Mouse (Mus musculus) kidney, embryonic 15.5 days (tissue): Measurements from ENCODE around the gene Armcx4. TPM values are rescaled to one million over a fixed set of nuclear protein-coding genes. Genes with fewer than 3 reads are reported as not detected.
"Not testable (repeated sequence)": the region's sequence is repeated elsewhere in the genome, so short reads cannot be mapped to it uniquely, and the experiment has no call there.

Experiments used
- ATAC-seq: fragments of 200-750 bp; cut with Nextera tagmentation; replicated peaks from 2 replicates; pipeline ENCODE4 v1.8.0; 2017; ENCODE audit warnings: moderate TSS enrichment; ENCODE audit not compliant: low FRiP score
- H3K27ac ChIP-seq: fragments of 300-500 bp; sonication (generic); 2 replicates; pipeline ENCODE4 v1.5.1; 2015; ENCODE audit warnings: mild to moderate bottlenecking, inconsistent platforms
- H3K27me3 ChIP-seq: fragments of 300-500 bp; sonication (generic); 2 replicates; pipeline ENCODE4 v1.6.1; 2015; ENCODE audit warnings: inconsistent platforms
- H3K36me3 ChIP-seq: fragments of 300-500 bp; sonication (generic); 2 replicates; pipeline ENCODE4 v1.6.1; 2015; ENCODE audit warnings: inconsistent platforms
- H3K4me1 ChIP-seq: fragments of 300-500 bp; sonication (generic); 2 replicates; pipeline ENCODE4 v1.6.1; 2015; ENCODE audit warnings: inconsistent platforms
- H3K4me2 ChIP-seq: fragments of 300-500 bp; sonication (generic); 2 replicates; pipeline ENCODE4 v1.6.1; 2015; ENCODE audit warnings: moderate library complexity, mild to moderate bottlenecking, inconsistent platforms
- H3K4me3 ChIP-seq: fragments of 300-500 bp; sonication (generic); replicated peaks from 2 replicates; pipeline ENCODE4 v1.5.1; 2015; ENCODE audit warnings: mild to moderate bottlenecking, inconsistent platforms
- H3K9ac ChIP-seq: fragments of 300-500 bp; sonication (generic); 2 replicates; pipeline ENCODE4 v1.6.1; 2015; ENCODE audit warnings: mild to moderate bottlenecking, inconsistent platforms
- H3K9me3 ChIP-seq: fragments of 300-500 bp; sonication (generic); replicated peaks from 2 replicates; pipeline ENCODE4 v1.6.1; 2016; ENCODE audit warnings: inconsistent platforms
- WGBS: fragments of 180-500 bp; shearing (Covaris S2); methylation state at CpG from one replicate; pipeline ENCODE4 v1.1.7; 2015; ENCODE audit warnings: mixed read lengths; 5-methylcytosine and 5-hydroxymethylcytosine counted together
- polyA plus RNA-seq: library from polyadenylated mRNA; unstranded; fragments of >200 nt; fragmentation: Nextera tagmentation; extraction: Ambion mirVana; gene quantifications from 2 replicates; pipeline ENCODE4 v1.2.1, GENCODE M21; 2015

Gene Armcx4
- polyA plus RNA-seq, 1 experiment from 2014 or later: 4.6 TPM

DNA sequence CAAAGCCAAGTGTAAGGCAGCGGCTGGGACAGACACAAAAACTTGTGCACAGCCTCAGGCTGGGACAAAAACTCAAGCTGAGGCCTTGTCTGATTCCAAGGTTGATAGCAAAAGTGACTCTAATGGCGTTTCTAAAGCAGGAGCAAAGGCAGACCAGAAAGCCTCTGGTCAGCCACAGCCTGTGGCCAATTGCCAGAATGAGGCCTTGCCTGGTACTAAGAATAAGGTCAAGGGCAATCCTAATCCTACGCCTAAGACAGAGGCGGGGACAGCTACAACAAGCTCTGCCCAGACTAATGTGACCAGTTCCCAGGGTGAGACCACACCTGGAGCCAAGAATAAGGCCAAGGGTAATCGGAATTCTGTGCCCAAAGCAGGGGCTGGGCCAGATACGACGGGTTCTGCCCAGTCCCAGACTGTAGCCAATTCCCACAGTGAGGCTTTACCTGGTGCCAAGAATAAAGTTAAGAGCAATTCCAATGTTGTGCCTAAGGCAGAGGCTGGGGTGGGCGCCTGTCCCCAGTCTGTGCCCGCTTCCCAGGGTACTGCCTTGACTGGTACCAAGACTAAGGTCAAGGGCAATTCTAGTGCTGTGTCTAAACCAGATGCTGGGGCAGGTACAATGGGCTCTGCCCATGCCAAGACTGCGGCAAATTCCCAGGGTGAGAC lies 4.7 kb downstream of the Armcx4 start:
- Histone ChIP-seq H3K27ac (no peak overlapping the region), H3K4me2 (no peak overlapping the region), H3K4me3 (no peak overlapping the region), H3K9me3 (no peaks in the 10 kb centered on the region), H3K4me1 (peaks cover 5% of the 10 kb centered on the region; the same call in 1 of the 2 replicates), H3K36me3 (peaks cover 58% of the 10 kb centered on the region), H3K27me3 (peaks cover 29% of the 10 kb centered on the region), H3K9ac (no peak overlapping the region)
- ATAC-seq: no peak
- 90% methylated on average over 10 of the region's 10 CpGs for WGBS

DNA sequence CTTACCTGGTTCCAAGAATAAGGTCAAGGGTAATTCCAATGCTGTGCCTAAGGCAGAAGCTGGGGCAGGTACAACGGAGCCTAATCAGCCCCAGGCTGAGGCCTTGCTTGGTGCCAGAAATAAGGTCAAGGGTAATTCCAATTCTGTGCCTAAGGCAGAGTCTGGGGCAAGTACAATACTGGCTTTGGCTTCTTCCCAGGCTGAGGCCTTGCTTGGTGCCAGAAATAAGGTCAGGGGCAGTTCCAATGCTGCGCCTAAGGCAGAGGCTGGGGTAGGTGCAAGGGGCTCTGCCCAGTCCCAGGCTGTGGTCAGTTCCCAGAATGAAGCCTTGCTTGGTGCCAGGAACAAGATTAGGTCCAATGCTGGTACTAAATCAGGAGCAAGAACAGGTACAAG lies 5.2 kb downstream of the Armcx4 start:
- 68% methylated on average over 2 of the region's 2 CpGs for WGBS
- H3K9ac ChIP-seq: no peak overlapping the region
- no peaks in the 10 kb centered on the region for H3K9me3 ChIP-seq
- H3K36me3 ChIP-seq: peaks cover 58% of the 10 kb centered on the region
- no peak overlapping the region for H3K4me3 ChIP-seq
- H3K4me1 ChIP-seq: peaks cover 5% of the 10 kb centered on the region; the same call in 1 of the 2 replicates
- no peak for ATAC-seq
- H3K27ac ChIP-seq: no peak overlapping the region
- peaks cover 27% of the 10 kb centered on the region; the same call in 1 of the 2 replicates for H3K27me3 ChIP-seq
- H3K4me2 ChIP-seq: no peak overlapping the region

DNA sequence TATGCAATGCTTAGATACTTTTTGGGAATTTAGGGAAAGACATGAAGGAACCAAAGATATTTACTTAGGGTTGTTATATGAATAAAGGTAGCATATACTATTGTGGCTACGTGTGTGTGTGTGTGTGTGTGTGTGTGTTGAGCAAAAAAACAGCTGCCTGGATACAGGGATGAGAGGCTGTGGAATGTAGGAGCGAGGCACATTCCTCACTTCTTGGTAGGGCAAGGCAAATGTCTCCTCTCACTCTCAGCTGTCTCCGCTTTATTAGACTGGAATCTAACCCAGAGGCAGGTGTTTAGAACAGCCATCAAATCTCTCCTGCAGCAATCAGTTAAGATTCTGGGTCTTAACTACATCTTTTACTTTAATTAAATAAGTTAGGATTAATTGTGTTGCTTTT lies 30.5 kb downstream of the Armcx4 start:
- Histone ChIP-seq H3K27ac (no peak overlapping the region), H3K4me1 (no peaks in the 10 kb centered on the region), H3K4me2 (no peak overlapping the region), H3K27me3 (peaks cover 30% of the 10 kb centered on the region), H3K4me3 (no peak overlapping the region), H3K9ac (no peak overlapping the region), H3K36me3 (peaks cover 13% of the 10 kb centered on the region; the same call in 1 of the 2 replicates), H3K9me3 (no peaks in the 10 kb centered on the region)
- WGBS: 49% methylated on average over 3 of the region's 3 CpGs
- no peak for ATAC-seq

DNA sequence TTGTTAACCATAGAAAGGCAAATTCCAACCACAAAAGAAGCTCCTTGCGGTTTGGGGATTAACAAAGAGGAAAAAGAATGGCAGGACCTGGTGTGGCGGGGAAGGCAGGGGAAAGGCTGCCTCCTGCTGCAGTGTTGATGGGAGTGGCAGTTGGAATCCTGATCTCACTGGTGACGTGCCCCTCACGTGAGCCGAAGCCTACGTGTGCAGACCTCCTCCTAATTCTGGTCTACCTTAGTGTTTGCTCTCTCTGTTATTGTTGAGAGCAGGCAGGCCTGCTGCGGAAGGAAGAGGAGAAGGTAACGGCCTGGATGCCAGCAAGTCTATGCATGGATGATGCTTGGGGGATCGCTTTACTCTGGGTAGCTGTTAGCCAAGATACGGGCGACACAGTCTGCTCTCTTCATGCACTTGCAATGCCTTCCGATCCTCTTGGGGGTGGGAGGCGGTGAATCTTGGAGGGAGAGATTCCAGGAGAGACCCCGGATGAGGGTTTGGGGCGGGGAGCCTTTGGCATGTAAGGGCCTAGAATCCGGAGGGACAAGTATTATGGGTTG lies 31.5 kb downstream of the Armcx4 start, which contains the start of gene Armcx1:
Gene Armcx1 (plus strand): TSS at position 212 of the 557 bp plus-strand sequence.
- Histone ChIP-seq H3K27ac (peak within 1 kb of the TSS; percentile 92), H3K9ac (peak within 1 kb of the TSS; percentile 59), H3K27me3 (peaks cover 32% of the 10 kb centered on the region), H3K4me3 (peak within 1 kb of the TSS; percentile 54), H3K36me3 (peaks cover 13% of the 10 kb centered on the region; the same call in 1 of the 2 replicates), H3K4me2 (peak within 1 kb of the TSS; percentile 59), H3K9me3 (no peaks in the 10 kb centered on the region), H3K4me1 (no peaks in the 10 kb centered on the region)
- ATAC-seq: peak; percentile 94
- 15% methylated on average over 16 of the region's 16 CpGs for WGBS

DNA sequence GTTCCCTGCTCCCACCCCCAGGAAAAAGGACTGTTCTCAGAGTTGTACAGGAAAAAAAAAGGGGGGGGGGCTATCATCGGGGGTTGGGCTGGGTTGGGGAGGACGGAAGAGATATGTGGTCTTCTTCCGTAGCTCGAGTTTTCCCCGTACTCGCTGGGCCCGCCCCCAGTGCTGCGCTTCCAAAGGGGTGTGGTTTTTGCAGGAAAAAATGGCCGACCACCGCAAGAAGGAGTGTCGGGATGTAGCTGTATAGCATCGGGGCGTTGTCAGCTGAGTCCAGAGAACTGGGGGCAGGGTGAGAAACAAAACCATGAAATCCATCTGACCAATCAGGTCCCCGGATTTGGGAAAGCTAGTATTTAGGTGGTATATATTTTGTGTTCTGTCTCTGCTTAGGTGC lies 32.2 kb downstream of the Armcx4 start:
- H3K36me3 ChIP-seq: peaks cover 13% of the 10 kb centered on the region; the same call in 1 of the 2 replicates
- H3K4me3 ChIP-seq: peak overlapping the region; percentile 54
- H3K9ac ChIP-seq: peak overlapping the region; percentile 59
- 31% methylated on average over 14 of the region's 14 CpGs for WGBS
- peak overlapping the region; percentile 59 for H3K4me2 ChIP-seq
- H3K9me3 ChIP-seq: no peaks in the 10 kb centered on the region
- 0 out of 2 replicates have a peak, but pooled peaks cover 2% of the 10 kb centered on the region for H3K4me1 ChIP-seq
- H3K27me3 ChIP-seq: peaks cover 32% of the 10 kb centered on the region
- H3K27ac ChIP-seq: peak overlapping the region; percentile 92
- ATAC-seq: peak; percentile 87

DNA sequence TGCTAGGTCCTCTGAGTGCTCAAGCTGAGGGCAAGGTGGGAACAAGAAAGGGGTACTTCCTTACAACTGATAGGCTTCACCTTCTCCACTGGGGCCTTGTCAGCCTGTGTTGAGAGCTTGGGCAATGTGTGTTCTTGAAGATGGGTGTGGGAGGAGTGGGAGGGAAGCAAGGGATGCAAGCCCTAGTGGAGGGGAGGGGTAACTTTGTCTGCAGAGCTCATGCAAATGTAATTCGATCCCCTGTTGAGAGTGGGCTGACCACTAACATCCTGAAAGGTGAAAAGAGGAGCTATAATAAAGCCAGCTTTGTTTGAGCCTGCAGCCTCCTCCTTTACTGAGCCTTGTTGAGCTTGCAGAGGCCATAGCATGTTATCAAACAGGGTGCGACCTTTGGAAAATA lies 37.4 kb downstream of the Armcx4 start:
- ATAC-seq: peak; percentile 89
- not testable (repeated sequence) for H3K4me2 ChIP-seq, H3K9me3 ChIP-seq, H3K9ac ChIP-seq, H3K4me3 ChIP-seq, H3K4me1 ChIP-seq
- H3K27me3 ChIP-seq: peaks cover 29% of the 10 kb centered on the region
- H3K27ac ChIP-seq: 0 out of 2 replicates have a peak overlapping the region, but pooled peaks have one; percentile 22
- H3K36me3 ChIP-seq: peaks cover 13% of the 10 kb centered on the region; the same call in 1 of the 2 replicates
- WGBS: 27% methylated on average over 2 of the region's 2 CpGs

DNA sequence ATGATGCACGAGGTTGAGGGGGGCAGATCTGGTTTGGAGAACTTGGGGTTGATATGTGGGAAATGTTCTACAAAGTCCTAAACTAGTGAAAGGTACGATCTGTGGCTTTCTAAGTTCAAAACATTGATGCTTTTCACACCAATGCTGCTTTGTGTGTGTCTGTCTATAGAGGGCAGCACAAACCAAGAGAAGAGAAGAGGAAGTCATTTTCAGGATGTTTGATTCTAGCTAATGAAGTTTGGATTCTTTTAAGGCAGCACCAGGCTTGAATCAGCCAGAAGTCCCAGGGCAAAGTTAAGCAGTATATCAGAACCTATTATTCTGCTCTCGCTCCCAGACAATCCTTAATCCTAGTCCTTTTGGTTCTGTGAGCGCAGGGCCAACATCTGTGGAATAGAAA lies 43.5 kb downstream of the Armcx4 start:
- Histone ChIP-seq H3K4me3 (no peak overlapping the region), H3K4me1 (no peaks in the 10 kb centered on the region), H3K27ac (no peak overlapping the region), H3K27me3 (peaks cover 40% of the 10 kb centered on the region), H3K9me3 (no peaks in the 10 kb centered on the region), H3K4me2 (no peak overlapping the region), H3K36me3 (no peaks in the 10 kb centered on the region), H3K9ac (no peak overlapping the region)
- ATAC-seq: 0 out of 2 replicates have a peak, but pooled peaks have one; percentile 36
- WGBS: 36% methylated on average over 4 of the region's 4 CpGs

DNA sequence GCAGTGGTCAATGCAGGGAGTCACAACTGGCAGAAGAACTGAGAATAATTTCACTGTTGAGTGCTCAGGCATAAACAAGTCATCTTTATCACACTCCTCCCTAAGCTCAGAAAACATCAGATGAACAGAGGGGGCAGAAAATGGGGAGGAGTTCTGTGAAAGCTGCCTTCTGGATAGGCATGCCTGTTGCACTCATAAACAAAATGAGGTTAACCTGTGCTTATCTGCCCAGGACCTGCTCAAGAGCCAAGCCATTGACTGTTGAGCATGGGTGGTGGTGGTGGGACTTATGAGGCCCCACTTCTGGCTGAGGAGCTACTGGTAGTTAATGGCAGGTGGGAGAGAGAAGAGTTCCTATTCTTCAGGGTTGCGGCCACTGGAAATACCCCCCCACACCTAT lies 51.5 kb downstream of the Armcx4 start:
- ATAC-seq: no peak
- no peaks in the 10 kb centered on the region for H3K36me3 ChIP-seq
- H3K4me3 ChIP-seq: no peak overlapping the region
- H3K9ac ChIP-seq: no peak overlapping the region
- 96% methylated on average over 1 of the region's 1 CpGs for WGBS
- peaks cover 40% of the 10 kb centered on the region for H3K27me3 ChIP-seq
- no peaks in the 10 kb centered on the region for H3K4me1 ChIP-seq
- H3K4me2 ChIP-seq: no peak overlapping the region
- no peaks in the 10 kb centered on the region for H3K9me3 ChIP-seq
- no peak overlapping the region for H3K27ac ChIP-seq

DNA sequence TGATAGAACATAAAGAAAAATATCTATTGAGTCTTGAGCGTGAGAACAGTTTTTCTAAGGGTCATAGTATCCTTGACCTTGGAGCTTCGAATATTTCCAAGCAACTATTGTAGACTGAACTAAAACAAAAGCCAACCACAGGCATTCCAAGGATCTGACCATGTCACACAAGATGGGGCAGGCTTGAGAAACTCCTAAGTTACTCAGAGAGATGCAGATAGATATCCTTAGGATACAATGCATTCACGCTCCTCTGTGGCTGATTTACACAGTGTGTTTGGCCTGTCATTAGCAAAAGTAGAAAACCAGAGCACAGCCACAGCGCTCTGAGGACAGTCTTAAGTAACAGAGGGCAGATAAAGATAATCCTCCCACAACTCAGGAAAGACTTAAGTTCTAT lies 52.8 kb downstream of the Armcx4 start:
- Histone ChIP-seq H3K9me3 (no peaks in the 10 kb centered on the region), H3K27me3 (peaks cover 41% of the 10 kb centered on the region), H3K9ac (no peak overlapping the region), H3K27ac (no peak overlapping the region), H3K36me3 (no peaks in the 10 kb centered on the region), H3K4me2 (no peak overlapping the region), H3K4me3 (no peak overlapping the region), H3K4me1 (no peaks in the 10 kb centered on the region)
- ATAC-seq: no peak
- WGBS: 52% methylated on average over 4 of the region's 4 CpGs

DNA sequence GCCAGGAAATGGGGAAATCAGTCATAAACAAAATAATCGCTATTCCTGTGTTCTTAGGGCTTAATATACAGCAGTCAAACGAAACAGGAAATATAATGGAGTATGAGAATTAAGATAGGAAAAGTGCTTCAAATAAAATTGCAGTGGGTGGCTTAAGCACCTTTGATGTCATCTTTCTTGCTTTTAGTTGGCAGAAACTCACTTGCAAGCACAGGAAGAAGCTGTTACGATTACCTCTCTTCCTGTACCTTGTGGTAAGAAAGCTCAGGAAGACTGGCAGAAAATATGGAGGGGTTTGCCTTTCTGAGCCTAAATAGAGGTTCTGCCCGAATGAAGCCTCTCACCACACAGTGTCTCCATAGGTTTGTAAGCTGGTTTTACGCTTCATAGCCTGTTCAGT lies 55.5 kb downstream of the Armcx4 start:
- Histone ChIP-seq H3K27ac (no peak overlapping the region), H3K4me3 (no peak overlapping the region), H3K9me3 (no peaks in the 10 kb centered on the region), H3K36me3 (no peaks in the 10 kb centered on the region), H3K4me2 (no peak overlapping the region), H3K4me1 (no peaks in the 10 kb centered on the region), H3K27me3 (peaks cover 34% of the 10 kb centered on the region), H3K9ac (no peak overlapping the region)
- WGBS: 57% methylated on average over 5 of the region's 5 CpGs
- no peak for ATAC-seq
